Mouse (Mus musculus) hindbrain, embryonic 16.5 days (tissue): ENCODE results near the gene Gpx4. TPM values are rescaled to one million over a fixed set of nuclear protein-coding genes. Genes with fewer than 3 reads are reported as not detected.

Experiments used
- polyA plus RNA-seq: library from polyadenylated mRNA; unstranded; fragments of >200 nt; fragmentation: Nextera tagmentation; extraction: Ambion mirVana; gene quantifications from 2 replicates; pipeline ENCODE4 v1.2.1, GENCODE M21; 2015

Gpx4 gene
- polyA plus RNA-seq, 1 experiment from 2014 or later: 643 TPM

Other genes starting within 250 kb of the Gpx4 start
- gene Misp, start 226.2 kb upstream of the Gpx4 start, polyA plus RNA-seq: 0.46 and 0.59 TPM in 2 replicates
- gene Ptbp1, start 192.7 kb upstream of the Gpx4 start, polyA plus RNA-seq: 61.2 and 79.2 TPM in 2 replicates
- gene Prtn3, start 172.7 kb upstream of the Gpx4 start, polyA plus RNA-seq: 10.4 and 11.2 TPM in 2 replicates
- gene Plppr3, start 172.5 kb upstream of the Gpx4 start, polyA plus RNA-seq: 387 and 426 TPM in 2 replicates
- 0.26 and 0.32 TPM in 2 replicates for gene Elane, start 160.9 kb upstream of the Gpx4 start, polyA plus RNA-seq
- gene Cfd, start 156.3 kb upstream of the Gpx4 start, polyA plus RNA-seq: not detected in 2 replicates
- 48.2 and 53.8 TPM in 2 replicates for gene Med16, start 138.2 kb upstream of the Gpx4 start, polyA plus RNA-seq
- 1.4 and 18.3 TPM in 2 replicates for gene Gm26602, start 136.3 kb upstream of the Gpx4 start, polyA plus RNA-seq
- 3.1 and 3.7 TPM in 2 replicates for gene Kiss1r, start 130.2 kb upstream of the Gpx4 start, polyA plus RNA-seq
- gene R3hdm4, start 126.0 kb upstream of the Gpx4 start, polyA plus RNA-seq: 293 and 300 TPM in 2 replicates
- 1.6 and 1.7 TPM in 2 replicates for gene Arid3a, start 120.1 kb upstream of the Gpx4 start, polyA plus RNA-seq
- gene Wdr18, start 87.0 kb upstream of the Gpx4 start, polyA plus RNA-seq: 97.7 and 102 TPM in 2 replicates
- 0.45 and 0.46 TPM in 2 replicates for gene Grin3b, start 76.5 kb upstream of the Gpx4 start, polyA plus RNA-seq
- gene Tmem259, start 62.8 kb upstream of the Gpx4 start, polyA plus RNA-seq: 11.7 and 17.4 TPM in 2 replicates
- 30.5 and 38.9 TPM in 2 replicates for gene Cnn2, start 58.6 kb upstream of the Gpx4 start, polyA plus RNA-seq
- 4.2 and 5.1 TPM in 2 replicates for gene Abca7, start 50.7 kb upstream of the Gpx4 start, polyA plus RNA-seq
- 1.7 and 2.2 TPM in 2 replicates for gene Arhgap45, start 30.5 kb upstream of the Gpx4 start, polyA plus RNA-seq
- gene Polr2e, start 7.4 kb upstream of the Gpx4 start, polyA plus RNA-seq: 141 and 143 TPM in 2 replicates
- gene Sbno2, start 58.4 kb downstream of the Gpx4 start, polyA plus RNA-seq: 10.3 and 13.0 TPM in 2 replicates
- 17.7 and 18.3 TPM in 2 replicates for gene Stk11, start 68.6 kb downstream of the Gpx4 start, polyA plus RNA-seq
- 554 and 581 TPM in 2 replicates for gene Atp5d, start 91.5 kb downstream of the Gpx4 start, polyA plus RNA-seq
- gene Cbarp, start 93.7 kb downstream of the Gpx4 start, polyA plus RNA-seq: 98.8 and 130 TPM in 2 replicates
- 16.0 and 16.1 TPM in 2 replicates for gene Midn, start 101.1 kb downstream of the Gpx4 start, polyA plus RNA-seq
- gene Cirbp, start 118.8 kb downstream of the Gpx4 start, polyA plus RNA-seq: 288 and 311 TPM in 2 replicates
- gene 1600002K03Rik, start 125.8 kb downstream of the Gpx4 start, polyA plus RNA-seq: 9.4 and 10.1 TPM in 2 replicates
- 21.5 and 22.7 TPM in 2 replicates for gene Efna2, start 132.3 kb downstream of the Gpx4 start, polyA plus RNA-seq
- 38.0 and 38.7 TPM in 2 replicates for gene Mum1, start 179.3 kb downstream of the Gpx4 start, polyA plus RNA-seq
- 349 and 361 TPM in 2 replicates for gene Ndufs7, start 202.0 kb downstream of the Gpx4 start, polyA plus RNA-seq
- 31.8 and 32.6 TPM in 2 replicates for gene Gamt, start 213.8 kb downstream of the Gpx4 start, polyA plus RNA-seq
- gene Dazap1, start 214.3 kb downstream of the Gpx4 start, polyA plus RNA-seq: 38.4 and 38.5 TPM in 2 replicates
- 491 and 527 TPM in 2 replicates for gene Rps15, start 245.3 kb downstream of the Gpx4 start, polyA plus RNA-seq
- 139 and 149 TPM in 2 replicates for gene Apc2, start 248.8 kb downstream of the Gpx4 start, polyA plus RNA-seq